Mouse (Mus musculus): ENCODE data around the gene Smg1. TPM values are rescaled to one million over a fixed set of nuclear protein-coding genes. Genes with fewer than 3 reads are reported as not detected.

Gene Smg1
- total RNA-seq, 2 experiments from 2014 or later, result 47.1 to 49.9 TPM

DNA sequence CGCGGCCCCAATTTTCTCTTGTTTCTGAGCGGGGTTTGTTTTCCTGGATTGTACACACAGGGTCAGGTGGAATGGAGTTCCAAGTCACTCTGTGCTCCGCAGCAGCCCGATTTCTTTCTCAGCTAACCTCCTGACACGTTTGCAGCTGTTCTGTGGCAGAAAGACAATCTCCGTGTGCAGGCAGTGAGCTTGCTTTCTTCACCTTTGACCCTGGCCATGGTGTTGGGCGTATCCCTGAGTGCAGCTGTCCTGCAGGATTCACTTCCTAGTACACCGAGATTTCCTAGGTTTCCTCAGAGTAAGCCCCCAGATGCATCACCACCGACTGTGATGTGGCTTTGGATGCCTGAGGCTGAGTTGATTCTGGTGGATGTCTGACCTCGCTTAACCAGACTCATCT, 108.3 kb downstream of the Smg1 start:
- no peak for DNase-seq

DNA sequence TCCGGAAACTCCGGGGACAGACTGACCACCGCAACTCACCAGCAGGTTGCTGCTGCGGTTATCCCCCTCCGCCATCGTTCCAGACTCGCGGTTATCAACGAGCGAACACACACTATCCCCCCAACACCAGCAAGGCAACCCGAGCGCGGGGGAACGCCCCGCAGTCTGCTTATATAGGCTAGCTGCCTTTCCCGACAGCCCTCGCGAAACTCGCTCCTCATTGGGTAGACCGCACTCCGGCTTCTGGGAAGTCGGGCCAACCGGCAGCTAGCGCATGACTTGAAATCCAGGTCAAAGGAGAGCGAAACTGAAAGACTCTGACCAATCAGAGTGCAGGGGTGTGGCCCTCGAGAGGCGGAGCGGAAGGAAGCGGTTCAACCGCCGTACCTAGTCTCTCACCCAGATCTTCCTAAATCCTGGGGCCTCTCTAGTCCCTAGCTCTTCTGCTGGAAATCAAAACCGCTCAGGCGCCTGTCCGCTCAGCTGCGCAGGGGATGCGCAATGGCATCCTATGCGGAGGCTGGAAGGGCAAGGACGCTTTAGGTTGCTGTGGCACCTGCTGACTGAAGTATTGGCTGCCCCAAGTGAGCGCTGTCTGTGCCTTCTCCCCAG, 113.9 kb downstream of the Smg1 start, which contains the start of gene Arl6ip1:
Gene Arl6ip1, minus strand, starts transcription at position 233 of the 612 bp plus-strand sequence.
- peak; percentile 97 for DNase-seq

DNA sequence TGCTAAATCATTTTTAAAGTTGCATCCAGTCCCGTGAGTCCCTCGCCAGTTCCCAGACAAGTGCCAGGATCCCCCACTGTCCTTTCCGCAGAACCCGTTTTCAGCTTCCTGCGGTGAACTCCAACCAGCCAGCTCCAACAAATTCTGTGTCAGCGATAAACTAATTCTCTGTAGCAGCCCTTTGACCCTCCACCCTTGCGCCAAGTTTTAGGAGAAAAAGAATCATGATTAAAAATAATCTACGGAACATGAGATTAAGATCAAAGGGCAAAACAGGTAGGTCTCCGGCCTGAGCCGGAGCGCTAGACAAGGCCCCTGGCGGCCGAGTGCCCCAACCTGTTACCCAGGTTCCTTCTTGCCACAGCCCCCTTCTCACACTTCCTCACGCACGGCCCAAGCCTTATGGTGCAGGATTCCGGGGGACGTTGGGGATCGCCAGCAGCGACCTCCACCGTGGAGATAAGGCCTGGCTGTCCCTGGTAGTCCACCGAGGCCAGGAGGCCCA, 114.5 kb downstream of the Smg1 start:
- peak; percentile 24 for DNase-seq

DNA sequence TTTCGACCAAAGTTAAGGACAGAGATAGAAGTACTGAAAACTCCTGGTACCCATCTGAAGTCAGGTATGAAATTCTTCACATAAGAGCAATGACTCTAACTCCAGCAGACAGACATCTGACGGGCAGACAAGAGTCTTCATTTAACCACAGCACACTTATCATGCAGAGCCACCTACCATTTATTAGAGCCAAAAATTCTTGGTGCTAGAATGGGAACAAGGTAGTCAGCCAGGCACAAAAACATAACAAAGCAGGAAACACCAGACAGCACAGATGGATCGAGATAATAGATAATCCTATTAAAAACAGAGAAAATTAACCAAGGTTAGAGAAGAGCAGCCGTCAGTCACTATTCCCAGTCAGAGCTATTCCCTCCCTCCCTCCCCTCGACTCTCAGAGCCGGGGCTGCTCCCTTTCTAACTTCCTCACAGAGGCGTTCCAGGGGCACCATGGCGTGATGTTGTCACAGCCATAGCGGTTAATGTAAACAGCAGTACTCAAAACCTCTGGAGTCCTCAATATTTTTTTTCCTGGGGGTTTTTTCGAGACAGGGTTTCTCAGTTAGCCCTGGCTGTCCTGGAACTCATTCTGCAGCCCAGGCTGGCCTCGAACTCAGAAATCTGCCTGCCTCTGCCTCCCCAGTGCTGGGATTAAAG, 117.1 kb downstream of the Smg1 start:
- no peak for DNase-seq

DNA sequence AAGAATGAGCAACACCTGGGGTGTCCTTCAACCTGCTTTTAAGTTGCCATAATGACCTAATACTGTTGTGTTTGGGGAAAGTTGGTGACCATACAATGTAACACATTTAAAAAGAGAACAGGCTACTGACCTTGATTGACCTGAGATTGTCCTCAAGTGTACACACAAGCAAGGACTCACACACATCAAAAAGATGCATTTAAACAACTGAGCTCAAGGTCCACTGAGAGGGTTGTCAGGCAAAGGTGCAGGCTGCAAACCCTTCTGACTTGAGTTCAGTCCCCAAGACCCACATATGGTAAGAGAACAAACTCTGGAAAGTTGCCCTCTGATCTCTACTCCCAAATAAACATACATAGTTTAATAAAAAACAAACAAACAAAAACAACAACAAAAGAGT, 117.7 kb downstream of the Smg1 start:
- DNase-seq, result no peak

DNA sequence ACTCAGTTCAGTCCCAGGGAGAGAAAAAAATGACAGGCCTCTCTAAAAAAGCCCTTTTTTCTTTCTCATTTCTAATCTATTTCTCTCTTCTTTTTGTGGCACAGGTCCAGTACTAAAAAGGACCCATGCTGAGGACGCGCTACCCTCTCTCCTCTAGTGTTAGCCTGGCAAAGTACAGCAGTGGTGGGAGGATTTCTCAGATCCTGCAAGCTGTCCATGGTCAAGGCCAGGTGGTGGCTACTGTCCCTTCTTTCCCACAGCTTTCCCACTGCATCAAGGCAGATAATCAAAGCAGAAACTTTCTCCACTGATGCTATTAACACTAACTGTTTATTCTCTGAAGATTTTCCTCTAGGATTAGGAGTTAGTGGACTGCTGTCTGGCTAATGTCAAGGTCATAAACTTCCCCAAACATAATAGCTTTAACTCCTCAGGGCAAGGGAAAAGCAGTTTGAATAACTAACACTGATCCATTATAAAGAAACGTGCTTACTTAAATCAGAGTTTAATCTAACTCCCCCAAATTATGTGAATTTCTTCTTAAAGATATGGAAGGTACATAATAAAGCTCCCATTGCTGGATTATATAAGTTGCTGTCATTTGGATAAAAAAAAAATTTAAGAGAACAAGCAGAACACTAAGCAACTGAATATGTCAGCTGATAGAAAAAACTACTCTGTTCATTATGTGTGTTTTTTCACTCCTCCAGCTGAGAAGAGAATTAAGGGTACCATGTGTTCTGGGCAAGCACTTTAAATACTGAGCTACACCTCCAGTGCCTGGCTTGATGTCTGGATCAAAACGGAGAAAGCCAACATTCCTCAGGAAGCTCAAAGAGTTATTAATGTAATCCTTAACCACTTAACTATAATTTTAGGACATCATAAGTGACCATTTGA, 119.7 kb downstream of the Smg1 start:
- DNase-seq, result no peak

DNA sequence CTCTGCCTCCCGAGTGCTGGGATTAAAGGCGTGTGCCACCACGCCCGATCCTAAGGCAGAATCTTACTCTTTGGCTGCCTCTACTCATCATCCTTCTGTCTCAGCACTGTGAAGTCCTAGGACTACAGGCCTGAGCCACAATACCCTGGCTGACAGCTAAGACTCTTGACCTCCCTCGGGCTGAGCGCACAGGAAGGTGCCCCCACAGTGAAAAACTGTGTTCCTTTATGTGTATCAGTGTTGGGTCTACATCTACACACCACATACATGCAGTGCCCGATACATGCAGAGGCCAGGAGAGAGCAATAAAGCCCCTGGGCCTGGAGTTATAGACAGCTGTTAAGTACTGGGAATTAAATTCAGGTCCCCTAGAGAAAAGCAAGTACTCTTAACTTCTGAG, 121.2 kb downstream of the Smg1 start:
- no peak for DNase-seq

DNA sequence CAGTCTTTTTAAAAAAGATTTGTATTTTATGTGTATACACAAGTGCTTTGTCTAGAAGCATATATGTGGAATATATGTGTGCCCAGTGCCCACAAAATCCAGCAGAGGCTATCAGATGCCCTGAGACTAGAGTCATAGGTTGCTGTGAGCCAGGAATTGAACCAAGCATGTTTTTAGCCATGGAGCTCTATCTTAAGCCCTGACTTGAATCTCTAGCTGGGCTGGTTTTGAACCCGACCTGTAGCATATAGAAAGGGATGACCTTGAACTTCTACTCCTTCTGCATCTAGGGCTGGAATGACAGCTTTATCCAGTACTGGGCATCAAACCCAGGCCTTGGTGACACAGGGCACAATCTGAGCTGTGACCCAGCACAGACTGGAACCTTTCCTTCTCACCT, 122.8 kb downstream of the Smg1 start:
- no peak for DNase-seq

DNA sequence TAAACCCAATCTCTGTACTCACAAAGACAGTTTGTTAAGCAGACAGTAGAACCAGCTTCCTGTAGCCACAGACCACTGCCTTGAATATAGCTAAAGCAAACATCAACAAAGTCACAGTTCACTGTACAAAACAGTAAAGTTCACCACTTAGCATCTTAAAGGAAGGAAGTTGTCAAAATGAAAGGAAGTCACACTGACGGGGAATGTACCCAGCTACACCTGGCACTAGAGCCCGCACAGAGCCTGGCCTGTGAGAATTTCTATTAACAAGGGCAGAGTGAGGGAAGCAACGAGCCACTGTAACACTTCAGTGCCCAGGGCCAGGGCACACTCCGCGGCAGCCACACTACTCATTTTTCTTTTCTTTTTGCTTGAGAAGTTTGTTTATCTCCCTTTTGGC, 123.5 kb downstream of the Smg1 start:
- DNase-seq, result no peak

DNA sequence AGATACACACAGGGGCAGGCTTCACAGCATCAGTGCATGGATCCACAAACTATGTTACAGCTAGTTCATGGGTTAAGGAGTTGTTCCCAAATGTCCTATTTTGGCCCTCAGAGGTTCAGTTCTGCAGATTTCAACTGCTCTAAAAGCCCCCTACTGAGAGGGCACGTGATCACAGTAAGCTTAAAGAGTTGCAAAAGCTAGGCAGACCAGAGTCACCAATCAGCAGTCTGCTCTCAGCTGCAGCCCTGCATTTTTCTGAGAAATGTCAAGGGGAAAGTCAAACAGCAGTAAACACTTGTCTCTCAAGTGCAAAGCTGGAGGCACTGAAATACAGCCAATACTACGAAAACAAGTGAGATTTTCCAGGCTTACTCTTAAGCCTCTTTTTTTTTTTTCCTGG, 124.3 kb downstream of the Smg1 start:
- DNase-seq, result no peak

DNA sequence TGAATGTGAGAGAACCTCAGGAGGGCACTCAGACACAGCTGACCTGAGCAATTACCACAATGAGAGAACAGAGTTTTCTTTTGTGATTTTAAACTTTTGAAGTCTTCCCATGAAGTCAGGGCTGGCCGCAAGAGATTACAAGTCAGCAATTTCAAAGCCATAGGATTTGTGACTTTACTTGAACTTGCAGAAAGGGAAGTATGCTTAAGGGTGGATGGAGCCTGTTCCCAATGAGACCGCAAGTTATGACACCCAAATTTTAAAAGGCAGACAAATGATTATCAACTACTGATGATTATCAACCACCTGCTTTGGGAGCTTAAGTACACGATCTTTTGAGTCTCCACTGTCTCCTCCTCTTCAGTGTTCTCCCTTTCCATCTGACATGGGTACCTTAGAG, 125.0 kb downstream of the Smg1 start:
- no peak for DNase-seq

DNA sequence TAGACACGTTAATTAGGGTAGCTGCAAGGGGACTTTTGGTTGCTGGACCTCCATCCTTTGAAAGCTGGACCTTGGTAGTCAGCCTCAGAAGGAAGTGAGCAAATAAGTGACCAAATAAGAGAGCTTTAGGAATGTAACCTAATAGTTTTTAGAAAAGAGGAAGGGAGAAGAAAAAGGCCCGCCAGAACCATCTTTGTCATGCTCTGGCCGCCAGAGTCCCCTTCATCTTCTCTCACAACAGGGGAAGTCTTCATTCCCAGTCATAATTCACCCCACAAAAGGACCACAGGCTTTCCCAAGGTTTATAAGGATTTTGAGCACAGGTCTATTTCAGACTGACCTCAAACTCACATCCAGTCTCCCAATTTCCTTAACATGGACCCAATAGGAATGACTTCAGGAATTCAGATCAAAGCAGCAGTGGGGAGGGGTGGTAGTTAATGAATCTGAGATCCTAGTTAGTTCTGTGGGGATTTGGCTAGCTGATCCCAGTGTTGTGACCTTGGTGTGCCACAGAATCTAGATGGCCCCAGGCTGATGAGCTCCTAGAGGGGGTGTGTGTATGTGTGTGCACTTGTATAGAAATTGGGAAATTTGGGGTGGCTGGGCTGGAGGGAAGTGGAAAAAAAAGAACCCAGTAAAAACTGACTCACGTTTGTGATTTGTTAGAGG, 125.8 kb downstream of the Smg1 start:
- no peak for DNase-seq

DNA sequence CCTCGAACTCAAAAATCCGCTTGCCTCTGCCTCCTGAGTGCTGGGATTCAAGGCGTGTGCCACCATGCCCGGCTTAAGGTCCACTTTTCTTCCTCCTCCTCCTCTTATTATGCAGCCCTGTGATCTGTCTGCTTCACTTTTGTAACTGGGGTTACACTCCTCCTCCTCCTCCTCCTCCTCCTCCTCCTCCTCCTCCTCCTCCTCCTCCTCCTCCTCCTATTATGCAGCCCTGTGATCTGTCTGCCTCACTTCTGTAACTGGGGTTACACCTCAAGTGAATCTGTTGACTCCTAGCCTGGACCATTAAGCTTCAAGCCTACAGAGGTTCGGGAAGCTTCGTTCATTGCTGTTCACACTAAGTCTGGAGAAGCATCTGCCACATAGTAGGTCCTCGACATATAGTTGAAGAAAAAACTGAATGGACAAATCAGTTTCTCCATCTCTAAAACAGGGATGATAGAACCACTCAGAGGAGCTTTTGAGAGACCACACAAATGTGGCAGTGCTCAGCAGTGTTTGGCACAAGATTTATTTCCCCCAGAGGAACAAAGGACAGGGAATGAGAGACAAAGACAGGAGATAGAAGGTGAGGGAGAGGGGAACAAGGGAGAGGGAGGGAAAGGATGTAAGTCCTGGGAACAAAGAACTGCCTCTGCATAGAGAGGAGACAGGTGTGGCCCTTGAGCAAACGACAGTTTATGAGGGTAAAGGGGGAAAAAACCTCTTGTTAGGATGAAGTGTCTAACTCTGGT, 126.5 kb downstream of the Smg1 start:
- no peak for DNase-seq

DNA sequence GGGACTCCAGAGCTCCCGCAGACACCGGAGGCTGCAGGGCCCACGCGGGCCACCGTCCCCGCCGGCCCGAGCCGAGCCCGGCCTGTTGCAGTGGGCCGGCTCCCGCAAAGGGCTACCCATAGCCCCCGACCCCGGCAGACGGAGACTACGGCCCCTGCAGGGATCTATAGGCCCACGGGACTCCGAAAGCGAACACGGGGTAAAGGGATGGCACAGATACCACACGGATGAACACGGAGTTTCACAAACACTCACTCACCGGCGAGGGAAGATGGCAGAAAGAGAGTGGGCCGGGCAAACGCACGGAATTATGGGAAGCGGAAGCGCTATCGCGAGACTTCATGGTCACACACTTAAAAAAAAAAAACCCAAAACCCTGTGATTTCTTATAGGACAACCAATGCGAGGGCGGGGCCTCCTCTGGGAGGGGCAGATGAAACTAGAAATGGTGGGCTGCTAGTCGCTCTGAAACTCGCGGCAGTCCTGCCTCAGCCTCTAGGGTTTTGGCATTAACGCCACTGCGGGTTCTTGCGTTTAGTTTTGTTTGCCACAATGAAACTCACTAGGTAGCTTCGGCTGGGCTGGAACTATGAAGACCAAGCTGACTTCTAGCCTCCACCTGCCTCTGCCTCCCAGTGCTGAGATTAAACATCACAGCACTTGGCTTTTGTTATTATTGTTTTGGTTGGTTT, 127.4 kb downstream of the Smg1 start, which contains the start of gene Rps15a:
Gene Rps15a, minus strand, starts transcription at position 312 of the 692 bp plus-strand sequence.
- peak; percentile 96 for DNase-seq

DNA sequence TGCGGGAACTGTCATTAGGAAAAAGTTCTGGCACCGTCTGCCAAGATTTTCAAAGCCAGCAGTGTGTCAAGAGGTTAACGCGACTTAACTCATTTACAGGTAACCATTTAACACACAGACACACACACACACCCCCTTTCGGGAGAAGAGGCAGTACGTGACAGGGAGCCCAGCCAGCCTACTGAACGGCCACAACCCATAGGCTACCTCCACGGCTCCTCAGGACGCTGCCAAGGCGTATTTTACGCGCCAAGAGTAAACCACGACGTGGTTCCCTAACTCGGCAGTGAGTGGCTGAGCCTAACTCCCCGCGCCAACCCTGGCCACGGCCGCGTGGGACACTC, 128.0 kb downstream of the Smg1 start:
- DNase-seq, result no peak

DNA sequence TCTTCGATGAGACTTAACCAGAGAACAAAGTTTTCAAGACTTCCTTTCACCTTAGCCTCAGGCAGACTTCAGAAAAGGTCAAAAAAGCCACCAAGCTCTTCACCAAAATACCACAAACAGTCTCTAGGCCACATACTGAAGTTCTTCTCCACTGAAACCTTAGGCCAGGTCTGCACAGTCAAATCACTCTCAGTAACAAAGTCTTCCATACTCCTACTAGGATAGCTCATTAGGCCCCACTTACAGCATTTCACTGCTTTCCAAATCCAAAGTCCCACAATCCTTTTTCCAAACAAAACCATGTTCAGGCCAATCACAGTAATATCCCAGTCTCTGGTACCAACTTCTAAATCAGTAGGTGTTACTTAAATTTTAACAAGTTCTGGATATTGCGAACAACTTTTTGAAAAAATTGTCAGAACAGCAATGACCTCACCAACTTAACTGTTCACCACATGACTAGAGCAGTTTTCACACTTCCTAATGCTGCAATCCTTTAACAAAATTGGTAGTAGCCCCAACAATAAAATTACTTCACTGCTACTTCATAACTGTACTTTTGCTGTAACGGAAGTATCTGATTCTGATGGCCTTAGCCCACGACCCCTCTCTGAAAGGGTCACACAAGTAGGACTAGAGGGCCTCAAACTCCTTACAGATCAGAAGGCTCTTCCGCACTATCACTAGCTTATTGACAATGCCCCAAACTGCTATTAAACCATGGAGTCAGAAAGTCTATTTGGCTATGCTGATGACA, 129.8 kb downstream of the Smg1 start:
- DNase-seq, result no peak

DNA sequence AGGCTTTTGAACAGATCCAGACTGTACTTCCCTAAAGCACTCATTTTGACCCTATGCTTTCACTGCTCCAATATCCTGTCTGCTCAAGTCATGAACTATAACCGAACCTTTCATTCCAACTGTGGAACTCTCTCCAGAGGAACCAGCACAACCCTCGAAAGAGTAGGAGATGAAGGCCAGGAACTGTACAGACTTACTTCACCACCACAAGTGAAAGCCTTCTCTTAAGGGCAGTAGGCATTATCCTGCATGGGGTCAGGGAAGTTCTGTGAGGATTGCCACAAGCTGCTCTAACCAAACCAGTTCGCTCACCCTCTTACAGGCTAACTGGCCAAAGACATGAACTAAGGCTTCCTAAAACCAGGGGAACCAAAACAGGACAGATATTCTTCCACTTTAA, 132.3 kb downstream of the Smg1 start:
- no peak for DNase-seq

DNA sequence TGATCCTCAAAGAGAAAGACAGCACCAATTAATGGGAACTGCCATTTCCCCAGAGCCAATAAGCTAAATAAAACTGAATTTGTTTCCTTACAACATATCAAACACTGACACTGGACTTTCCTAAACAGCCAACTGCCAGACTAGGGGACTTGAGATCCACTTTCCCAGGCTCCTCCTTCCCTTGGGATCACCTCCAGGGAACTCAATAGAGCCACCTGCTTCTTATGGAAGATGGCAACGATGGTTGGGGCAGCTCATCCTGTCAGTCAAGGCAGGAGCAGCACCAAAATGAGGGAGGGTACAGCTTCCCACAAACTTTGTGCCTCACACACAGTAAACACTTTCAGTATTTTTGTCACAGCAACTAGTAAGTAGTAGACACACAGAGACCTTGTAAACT, 135.8 kb downstream of the Smg1 start:
- no peak for DNase-seq

DNA sequence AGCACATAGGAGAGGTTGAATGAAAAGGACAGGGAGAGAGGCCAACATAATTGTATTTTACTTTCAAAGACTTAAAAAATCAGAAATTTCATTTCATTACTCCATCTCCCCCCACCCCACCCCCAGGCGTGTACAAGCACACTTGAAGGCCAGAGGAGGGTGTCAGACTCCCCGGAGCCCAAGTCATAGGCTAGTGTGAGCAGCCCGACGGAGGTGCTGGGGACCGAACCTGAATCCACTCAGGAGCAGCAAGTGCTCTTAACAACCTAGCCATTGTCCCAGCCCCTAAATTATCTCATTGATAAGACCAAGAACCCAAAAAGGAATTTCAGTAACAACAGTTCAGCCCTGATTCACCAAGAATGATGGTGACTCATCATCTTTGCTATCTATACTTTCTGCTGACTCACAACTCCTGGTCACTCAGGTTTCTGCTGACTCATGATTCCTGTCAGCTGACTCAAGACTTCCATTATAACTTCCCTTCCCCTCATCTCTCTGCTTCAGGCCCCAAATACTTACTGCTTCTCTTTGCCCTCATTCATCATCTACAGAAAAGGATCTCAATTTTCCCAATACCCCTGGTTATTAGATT, 138.9 kb downstream of the Smg1 start:
- no peak for DNase-seq
